Mouse (Mus musculus) lung, postnatal 0 days (tissue): ENCODE results near the gene Cd82. TPM values are rescaled to one million over a fixed set of nuclear protein-coding genes. Genes with fewer than 3 reads are reported as not detected.

Source experiments
- ATAC-seq: fragments of 200-750 bp; cut with Nextera tagmentation; 2 replicates; pipeline ENCODE4 v1.8.0; 2017; ENCODE audit warnings: moderate library complexity
- DNase-seq: peaks from one replicate; pipeline ENCODE4 v3.0.0-alpha.2; 2016; ENCODE audit warnings: low spot score
- H3K27ac ChIP-seq: fragments of 300-500 bp; sonication (generic); 2 replicates; pipeline ENCODE4 v1.5.1; 2014; ENCODE audit warnings: antibody characterized with exemption, mild to moderate bottlenecking, low read length, mixed read lengths
- H3K27me3 ChIP-seq: fragments of 300-500 bp; sonication (generic); replicated peaks from 2 replicates; pipeline ENCODE4 v1.6.1; 2014; ENCODE audit warnings: low read length, mixed read lengths; ENCODE audit not compliant: insufficient read depth
- H3K36me3 ChIP-seq: fragments of 300-500 bp; sonication (generic); 2 replicates; pipeline ENCODE4 v1.6.1; 2014; ENCODE audit warnings: low read length, mixed read lengths; ENCODE audit not compliant: insufficient read depth
- H3K4me1 ChIP-seq: fragments of 300-500 bp; sonication (generic); 2 replicates; pipeline ENCODE4 v1.6.1; 2014; ENCODE audit warnings: antibody characterized with exemption, low read depth, low read length, mixed read lengths; ENCODE audit not compliant: insufficient read depth
- H3K4me2 ChIP-seq: fragments of 300-500 bp; sonication (generic); replicated peaks from 2 replicates; pipeline ENCODE4 v1.6.1; 2014; ENCODE audit warnings: low read depth, mild to moderate bottlenecking, low read length, moderate library complexity, mixed read lengths
- H3K4me3 ChIP-seq: fragments of 300-500 bp; sonication (generic); 2 replicates; pipeline ENCODE4 v1.5.1; 2014; ENCODE audit warnings: low read depth, low read length
- H3K9ac ChIP-seq: fragments of 300-500 bp; sonication (generic); replicated peaks from 2 replicates; pipeline ENCODE4 v1.6.1; 2014; ENCODE audit warnings: low read depth, mild to moderate bottlenecking
- H3K9me3 ChIP-seq: fragments of 300-500 bp; sonication (generic); 2 replicates; pipeline ENCODE4 v1.6.1; 2016; ENCODE audit warnings: low read length, mixed read lengths
- CTCF ChIP-seq: IDR thresholded peaks from 2 replicates; pipeline ENCODE4 v1.5.1; 2016; ENCODE audit warnings: antibody characterized with exemption, mild to moderate bottlenecking
- EP300 ChIP-seq: IDR thresholded peaks from 2 replicates; pipeline ENCODE4 v1.6.1; 2016; ENCODE audit warnings: antibody characterized with exemption, mild to moderate bottlenecking, control low read depth
- WGBS: fragments of 180-500 bp; shearing (Covaris S2); extraction: QIAGEN DNeasy Blood & Tissue Kit; methylation state at CpG from one replicate; pipeline ENCODE4 v1.1.7; 2014; 5-methylcytosine and 5-hydroxymethylcytosine counted together
- polyA plus RNA-seq: library from polyadenylated mRNA; unstranded; fragments of >200 nt; fragmentation: Nextera tagmentation; extraction: Ambion mirVana; gene quantifications from 2 replicates; pipeline ENCODE4 v1.2.1, GENCODE M21; 2015

The Cd82 gene
- polyA plus RNA-seq, 1 experiment from 2014 or later: 94.1 TPM

DNA sequence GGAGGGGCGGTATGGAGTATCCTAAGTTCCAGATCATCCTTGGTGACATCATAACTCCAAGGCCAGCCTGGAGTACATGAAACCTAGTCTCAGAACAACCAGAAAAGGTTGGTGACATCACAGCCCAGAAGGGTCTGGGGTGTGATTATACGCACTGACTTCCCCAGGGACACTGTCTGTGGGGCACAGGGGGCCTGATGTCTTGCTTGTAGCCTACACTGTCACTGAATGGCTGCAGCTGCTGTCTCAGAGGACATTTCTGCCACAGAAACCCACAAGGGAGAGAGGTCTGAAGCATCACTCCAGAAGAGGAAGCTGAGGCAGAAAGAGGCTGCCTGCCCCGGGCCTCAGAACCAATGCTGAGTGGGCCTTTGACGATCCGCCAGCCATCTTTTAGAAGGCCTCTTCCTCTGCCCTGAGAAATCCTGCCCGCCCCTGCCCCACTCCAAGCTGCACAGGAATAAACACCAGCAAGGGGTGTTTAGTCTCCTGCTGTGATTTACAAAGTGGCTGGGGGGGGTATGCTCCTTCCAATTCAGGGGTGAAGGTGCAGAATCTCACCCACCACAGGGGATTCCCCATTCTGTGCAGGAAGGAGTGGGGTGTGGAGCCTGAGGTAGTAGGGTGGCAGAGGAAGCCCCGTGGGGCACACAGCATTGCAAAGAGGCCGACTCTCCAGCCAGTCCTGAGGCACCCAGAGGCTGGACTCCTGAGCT, 35.8 kb downstream of the Cd82 start:
- Histone ChIP-seq H3K4me1 (no peaks in the 10 kb centered on the region), H3K4me3 (no peak overlapping the region), H3K9ac (no peak overlapping the region), H3K36me3 (no peaks in the 10 kb centered on the region), H3K4me2 (no peak overlapping the region), H3K9me3 (no peaks in the 10 kb centered on the region), H3K27ac (no peak overlapping the region), H3K27me3 (no peaks in the 10 kb centered on the region)
- 61% methylated on average over 8 of the region's 8 CpGs for WGBS
- no peak for TF ChIP-seq CTCF
- no peak for TF ChIP-seq EP300
- no peak for ATAC-seq
- DNase-seq: no peak

DNA sequence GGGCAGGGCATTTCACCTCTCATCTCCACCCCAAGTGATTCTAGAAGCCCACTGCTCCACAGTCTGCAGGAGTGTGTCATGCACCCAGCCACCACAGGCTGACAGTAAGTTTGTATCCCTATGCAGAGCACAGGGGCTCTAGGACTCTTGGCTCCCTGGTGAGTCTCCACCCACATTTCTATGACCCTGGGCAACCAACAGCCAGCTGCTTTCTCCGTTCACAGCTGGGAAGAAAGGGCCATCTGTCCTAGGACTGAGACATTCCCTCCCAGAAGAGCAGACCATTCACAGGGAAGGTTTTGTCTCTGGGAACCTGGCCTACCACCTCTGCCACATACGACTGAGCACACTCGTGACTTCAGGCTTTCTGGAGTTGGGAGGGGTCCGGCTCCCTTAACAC, 37.1 kb downstream of the Cd82 start:
- DNase-seq: no peak
- no peak for ATAC-seq
- no peak overlapping the region for H3K27ac ChIP-seq
- no peak overlapping the region for H3K9ac ChIP-seq
- H3K9me3 ChIP-seq: no peaks in the 10 kb centered on the region
- no peak overlapping the region for H3K4me2 ChIP-seq
- no peaks in the 10 kb centered on the region for H3K4me1 ChIP-seq
- WGBS: 63% methylated on average over 4 of the region's 4 CpGs
- H3K27me3 ChIP-seq: no peaks in the 10 kb centered on the region
- no peak overlapping the region for H3K4me3 ChIP-seq
- no peaks in the 10 kb centered on the region for H3K36me3 ChIP-seq
- TF ChIP-seq EP300: no peak
- TF ChIP-seq CTCF: no peak

DNA sequence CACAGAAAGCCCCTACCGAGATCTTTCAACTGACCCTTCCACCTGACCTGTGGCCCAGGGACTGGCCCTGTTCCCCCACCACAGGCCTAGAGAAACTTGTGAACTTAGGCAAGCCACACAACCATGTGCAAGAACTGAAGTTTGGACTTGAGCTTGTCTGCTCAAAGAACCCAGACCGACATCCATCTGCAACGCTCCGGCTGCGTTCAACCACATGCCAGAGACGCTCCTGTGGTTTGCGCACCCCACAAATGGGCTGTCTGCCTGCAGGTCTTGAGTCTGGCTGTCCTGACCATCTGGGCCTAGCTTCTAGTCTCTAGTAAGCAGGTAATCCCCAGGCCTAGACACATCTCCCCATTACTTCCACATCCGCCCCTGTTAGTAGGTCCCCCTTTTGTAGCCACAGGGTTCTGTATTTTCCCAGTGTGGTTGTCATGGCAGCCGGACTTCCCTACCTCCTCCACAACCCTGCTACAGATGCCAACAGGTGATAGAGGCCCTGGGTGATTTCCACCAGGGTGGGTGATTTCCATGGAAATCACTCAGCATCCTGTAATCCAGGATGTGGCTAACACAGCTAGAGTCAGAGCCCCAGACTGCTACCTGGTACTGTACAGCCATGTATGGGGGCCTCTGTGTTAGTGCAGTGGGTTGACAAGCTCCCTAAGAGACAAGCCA, 38.5 kb downstream of the Cd82 start:
- Histone ChIP-seq H3K36me3 (no peaks in the 10 kb centered on the region), H3K27me3 (no peaks in the 10 kb centered on the region), H3K9me3 (no peaks in the 10 kb centered on the region), H3K27ac (no peak overlapping the region), H3K4me2 (no peak overlapping the region), H3K4me3 (no peak overlapping the region), H3K9ac (no peak overlapping the region), H3K4me1 (no peaks in the 10 kb centered on the region)
- TF ChIP-seq CTCF: no peak
- TF ChIP-seq EP300: no peak
- 90% methylated on average over 9 of the region's 9 CpGs for WGBS
- no peak for ATAC-seq
- DNase-seq: no peak

DNA sequence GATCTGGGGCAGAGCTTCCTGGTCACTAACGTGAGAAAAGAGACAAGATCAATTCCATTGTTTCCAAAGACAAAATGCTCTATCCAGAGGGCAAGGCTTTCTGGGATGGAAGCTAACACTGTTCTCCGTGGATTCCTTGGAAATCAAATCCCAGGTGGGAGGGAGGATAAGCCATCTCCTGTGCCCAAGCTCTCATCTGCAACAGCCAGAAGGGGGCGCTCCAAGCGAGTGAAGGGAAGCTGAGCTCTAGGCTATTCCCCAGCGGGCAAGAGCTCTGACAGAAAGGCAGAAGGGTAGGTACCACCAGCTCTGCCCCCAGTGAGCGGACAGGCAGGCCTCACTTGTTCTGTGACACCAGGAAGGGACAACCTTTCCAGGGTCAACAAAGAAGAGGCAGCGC, 41.6 kb downstream of the Cd82 start:
- H3K4me3 ChIP-seq: no peak overlapping the region
- H3K9ac ChIP-seq: no peak overlapping the region
- peak; percentile 93 for TF ChIP-seq CTCF
- TF ChIP-seq EP300: no peak
- no peaks in the 10 kb centered on the region for H3K4me1 ChIP-seq
- DNase-seq (peak; percentile 82), ATAC-seq (peak; percentile 63)
- no peak overlapping the region for H3K4me2 ChIP-seq
- WGBS: 28% methylated on average over 7 of the region's 7 CpGs
- H3K36me3 ChIP-seq: no peaks in the 10 kb centered on the region
- no peak overlapping the region for H3K27ac ChIP-seq
- no peaks in the 10 kb centered on the region for H3K27me3 ChIP-seq
- H3K9me3 ChIP-seq: no peaks in the 10 kb centered on the region

GRCm38 (mm10) chr2:93419971-93420370, 43.0 kb downstream of the Cd82 start:
- DNase-seq (no peak), ATAC-seq (no peak)
- WGBS: 81% methylated on average over 12 of the region's 12 CpGs
- Histone ChIP-seq H3K9ac (no peak overlapping the region), H3K36me3 (no peaks in the 10 kb centered on the region), H3K4me3 (no peak overlapping the region), H3K27ac (no peak overlapping the region), H3K4me1 (no peaks in the 10 kb centered on the region), H3K27me3 (no peaks in the 10 kb centered on the region), H3K4me2 (no peak overlapping the region), H3K9me3 (no peaks in the 10 kb centered on the region)
- TF ChIP-seq EP300 (no peak), CTCF (no peak)

GRCm38 (mm10) chr2:93418396-93418795, 44.5 kb downstream of the Cd82 start:
- no peaks in the 10 kb centered on the region for H3K27me3 ChIP-seq
- no peaks in the 10 kb centered on the region for H3K4me1 ChIP-seq
- no peaks in the 10 kb centered on the region for H3K36me3 ChIP-seq
- H3K9ac ChIP-seq: no peak overlapping the region
- no peak overlapping the region for H3K4me3 ChIP-seq
- ATAC-seq: peak; percentile 61
- no peak overlapping the region for H3K4me2 ChIP-seq
- 8% methylated on average over 8 of the region's 8 CpGs for WGBS
- peak; percentile 82 for DNase-seq
- no peak overlapping the region for H3K27ac ChIP-seq
- H3K9me3 ChIP-seq: no peaks in the 10 kb centered on the region
- TF ChIP-seq EP300 (no peak), CTCF (peak; percentile 94)
